Mouse (Mus musculus) kidney, adult 2 months (tissue): ENCODE results near the gene Atxn10. TPM values are rescaled to one million over a fixed set of nuclear protein-coding genes. Genes with fewer than 3 reads are reported as not detected.

Source experiments
- DNase-seq: peaks from one replicate; pipeline ENCODE4 v3.0.0; 2021
- H3K27ac ChIP-seq: fragments of 200-500 bp; 2 replicates; pipeline ENCODE4 v1.5.1; 2012; ENCODE audit warnings: low read depth, low read length, control low read depth, inconsistent platforms; ENCODE audit not compliant: insufficient read depth
- H3K27me3 ChIP-seq: fragments of 200-500 bp; replicated peaks from 2 replicates; pipeline ENCODE4 v1.6.1; 2012; ENCODE audit warnings: mild to moderate bottlenecking, moderate library complexity, low read length, inconsistent platforms; ENCODE audit not compliant: control insufficient read depth, insufficient read depth
- H3K36me3 ChIP-seq: fragments of 200-500 bp; 2 replicates; pipeline ENCODE4 v1.6.1; 2012; ENCODE audit warnings: mild to moderate bottlenecking, moderate library complexity, low read length, inconsistent platforms; ENCODE audit not compliant: control insufficient read depth, insufficient read depth
- H3K4me1 ChIP-seq: fragments of 200-500 bp; 2 replicates; pipeline ENCODE4 v1.6.1; 2011; ENCODE audit warnings: low read length; ENCODE audit not compliant: control insufficient read depth, insufficient read depth
- H3K4me3 ChIP-seq: fragments of 200-500 bp; 2 replicates; pipeline ENCODE4 v1.5.1; 2011; ENCODE audit warnings: mild to moderate bottlenecking, low read depth, low read length, control low read depth; ENCODE audit not compliant: insufficient read depth
- CTCF ChIP-seq: fragments of 200-500 bp; conservative IDR thresholded peaks from 2 replicates; pipeline ENCODE4 v1.5.1; 2011; ENCODE audit warnings: low read depth, mild to moderate bottlenecking, control low read depth, low read length, moderate library complexity, mixed read lengths; ENCODE audit not compliant: insufficient read depth, insufficient read length
- POLR2A ChIP-seq: fragments of 200-500 bp; IDR thresholded peaks from one replicate; pipeline ENCODE4 v1.6.1; 2011; ENCODE audit warnings: low read depth, low read length, control low read depth
- WGBS: fragments of 180-500 bp; shearing (Covaris S2); methylation state at CpG from one replicate; pipeline ENCODE4 v1.1.7; 2018; 5-methylcytosine and 5-hydroxymethylcytosine counted together
- polyA plus RNA-seq: library from polyadenylated mRNA; depleted of rRNA; stranded (reverse); fragments of >200 nt; gene quantifications from 2 replicates; pipeline ENCODE4 v1.2.3, GENCODE M21; 2012

Atxn10 gene
- polyA plus RNA-seq, 1 experiment, result 68.2 TPM

DNA sequence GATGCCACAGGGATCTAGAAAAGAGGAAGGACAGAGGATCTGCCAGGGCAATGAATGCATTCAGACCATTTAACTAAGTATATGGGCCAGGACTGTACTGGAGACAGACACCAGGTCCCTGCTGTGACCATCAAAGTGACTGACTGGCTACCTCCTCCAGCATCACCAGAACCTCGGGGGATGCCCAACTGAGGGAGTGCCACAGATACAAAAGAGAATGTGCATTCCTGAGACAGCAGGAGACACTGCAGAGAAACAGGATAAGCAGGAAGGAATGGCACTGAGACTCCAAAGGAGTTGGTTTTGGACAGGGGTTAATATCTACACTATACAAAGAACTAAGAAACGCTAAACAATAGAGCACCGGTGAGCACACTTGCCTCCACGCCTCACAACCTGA is 32.8 kb upstream of the Atxn10 start:
- no peak for TF ChIP-seq POLR2A
- no peak for TF ChIP-seq CTCF
- Histone ChIP-seq H3K4me3 (no peak overlapping the region), H3K27me3 (no peaks in the 10 kb centered on the region), H3K36me3 (no peaks in the 10 kb centered on the region), H3K27ac (no peak overlapping the region), H3K4me1 (0 out of 2 replicates have a peak, but pooled peaks cover 1% of the 10 kb centered on the region)
- no peak for DNase-seq
- WGBS, result 82% methylated on average over 4 of the region's 4 CpGs

DNA sequence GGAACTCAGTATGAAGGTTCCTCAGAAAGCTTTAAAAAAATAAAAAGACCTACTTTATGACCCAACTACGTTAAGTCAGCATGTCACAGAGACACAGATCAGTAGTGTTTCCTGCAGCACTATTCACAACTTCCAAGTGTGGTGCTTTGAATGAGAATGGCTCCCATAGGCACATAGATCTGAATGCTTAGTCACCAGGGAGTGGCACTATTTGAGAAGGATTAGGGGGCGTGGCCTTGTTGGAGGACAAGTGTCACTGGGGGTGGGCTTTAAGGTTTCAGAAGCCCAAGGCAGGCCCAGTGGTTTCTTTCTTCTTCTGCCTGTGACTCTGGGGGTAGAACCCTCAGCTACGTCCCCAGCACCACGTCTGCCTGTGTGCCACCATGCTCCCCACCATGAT is 32.1 kb upstream of the Atxn10 start:
- TF ChIP-seq CTCF, result no peak
- no peak for TF ChIP-seq POLR2A

DNA sequence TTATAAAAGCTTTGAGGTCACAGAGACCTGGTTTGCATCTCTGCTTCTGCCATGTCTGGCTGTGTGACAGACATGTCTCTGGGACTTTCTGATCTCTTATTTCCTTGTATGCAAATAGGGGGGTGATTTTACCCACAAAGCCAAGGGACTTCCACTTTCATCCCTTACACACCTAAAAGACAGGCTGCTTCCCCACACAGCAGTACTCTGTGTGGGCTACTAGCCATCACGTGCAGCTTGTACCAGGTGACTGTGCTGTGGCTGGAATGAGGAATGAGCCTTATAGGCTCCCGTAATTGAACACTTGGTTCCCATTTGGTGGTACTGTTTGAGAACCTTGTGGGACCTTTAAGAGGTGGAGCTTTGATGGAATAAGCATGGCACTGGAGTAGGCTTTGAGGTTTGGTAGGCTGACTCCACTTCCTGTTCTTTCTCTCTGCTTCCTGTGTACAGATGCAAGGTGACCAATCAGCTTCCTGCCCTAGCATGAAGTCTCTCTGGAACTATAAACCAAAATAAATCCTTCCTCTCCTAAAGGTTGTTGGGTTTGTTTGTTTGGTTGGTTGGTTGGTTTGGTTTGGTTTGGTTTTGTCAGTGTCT is 28.9 kb upstream of the Atxn10 start:
- 95% methylated on average over 2 of the region's 2 CpGs for WGBS
- TF ChIP-seq CTCF, result no peak
- no peak for TF ChIP-seq POLR2A

More for the DNA sequence above, 32.1 kb upstream of the Atxn10 start:
- DNase-seq, result no peak
- no peaks in the 10 kb centered on the region for H3K4me1 ChIP-seq
- no peaks in the 10 kb centered on the region for H3K36me3 ChIP-seq
- WGBS, result 91% methylated on average over 4 of the region's 4 CpGs
- no peak overlapping the region for H3K27ac ChIP-seq
- H3K4me3 ChIP-seq, result no peak overlapping the region
- H3K27me3 ChIP-seq, result no peaks in the 10 kb centered on the region

DNA sequence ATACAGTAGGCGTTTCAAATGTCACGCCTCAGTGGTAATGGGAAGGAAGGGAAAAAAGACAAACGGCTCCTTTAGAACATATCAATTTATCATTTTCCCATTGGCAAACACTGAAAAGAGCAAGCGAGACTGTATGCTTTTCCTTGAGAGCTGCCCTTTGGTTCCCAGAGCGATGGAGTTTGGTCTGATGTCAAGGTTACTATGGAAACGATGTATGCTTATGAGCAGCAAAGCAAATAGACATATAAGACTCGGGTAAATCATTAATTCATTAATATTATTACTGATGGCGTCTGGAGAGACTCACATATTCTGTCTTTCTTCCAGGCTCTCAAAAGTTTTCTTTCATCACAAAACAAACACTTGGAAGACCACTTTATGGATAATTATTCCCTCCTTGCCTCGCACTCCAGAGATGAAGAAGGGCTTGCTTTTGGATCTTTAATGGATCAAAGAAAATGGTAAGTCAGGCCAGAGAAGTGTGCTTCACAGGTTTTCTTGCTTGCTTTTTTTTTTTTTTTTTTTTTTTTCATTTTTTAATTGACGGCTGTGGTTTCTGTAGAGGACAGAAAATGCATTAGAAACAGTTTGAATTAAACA is 24.9 kb upstream of the Atxn10 start:
- Histone ChIP-seq H3K4me3 (no peak overlapping the region), H3K27me3 (no peaks in the 10 kb centered on the region), H3K4me1 (no peaks in the 10 kb centered on the region), H3K36me3 (no peaks in the 10 kb centered on the region), H3K27ac (no peak overlapping the region)
- TF ChIP-seq CTCF (no peak), POLR2A (no peak)
- WGBS, result 65% methylated on average over 10 of the region's 10 CpGs
- DNase-seq, result no peak

More for the DNA sequence above, 28.9 kb upstream of the Atxn10 start:
- no peaks in the 10 kb centered on the region for H3K4me1 ChIP-seq
- H3K27ac ChIP-seq, result no peak overlapping the region
- no peaks in the 10 kb centered on the region for H3K36me3 ChIP-seq
- DNase-seq, result no peak
- H3K27me3 ChIP-seq, result no peaks in the 10 kb centered on the region
- H3K4me3 ChIP-seq, result no peak overlapping the region

DNA sequence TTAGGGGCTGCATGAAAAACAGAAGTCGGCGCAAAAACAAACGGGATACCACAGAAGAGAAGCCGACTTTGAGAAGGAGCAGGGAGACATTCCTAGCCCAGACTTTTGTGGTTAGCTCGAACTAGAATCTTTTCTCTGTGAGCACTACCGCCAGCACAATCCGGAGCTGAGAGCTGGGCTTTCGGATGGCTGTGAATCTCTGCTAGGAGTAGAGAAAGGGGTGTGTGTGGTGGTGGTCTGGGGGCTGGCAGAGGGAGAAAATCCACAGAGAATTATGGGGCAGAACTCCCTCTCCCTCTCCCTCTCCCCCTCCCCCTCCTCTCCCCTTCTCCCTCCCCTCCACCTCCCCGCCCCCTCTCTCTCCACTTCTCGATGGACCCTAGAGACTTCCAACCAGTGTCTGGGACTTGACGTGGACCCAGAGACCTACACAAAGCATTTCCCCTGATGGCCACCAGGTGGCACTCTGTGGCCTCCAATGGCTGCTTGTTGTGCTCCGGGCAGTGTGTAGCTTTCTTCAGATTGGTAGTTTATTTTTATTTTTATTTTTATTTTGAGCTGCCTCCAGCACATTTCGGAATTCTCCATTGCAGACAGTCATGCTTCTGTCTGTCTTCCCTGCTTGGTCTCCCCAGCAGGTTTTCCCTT is 20.5 kb upstream of the Atxn10 start:
- no peaks in the 10 kb centered on the region for H3K36me3 ChIP-seq
- DNase-seq, result peak; percentile 78
- H3K4me3 ChIP-seq, result no peak overlapping the region
- H3K27me3 ChIP-seq, result no peaks in the 10 kb centered on the region
- no peak overlapping the region for H3K27ac ChIP-seq
- 43% methylated on average over 12 of the region's 13 CpGs for WGBS
- no peaks in the 10 kb centered on the region for H3K4me1 ChIP-seq
- TF ChIP-seq CTCF (peak; percentile 92), POLR2A (no peak)

DNA sequence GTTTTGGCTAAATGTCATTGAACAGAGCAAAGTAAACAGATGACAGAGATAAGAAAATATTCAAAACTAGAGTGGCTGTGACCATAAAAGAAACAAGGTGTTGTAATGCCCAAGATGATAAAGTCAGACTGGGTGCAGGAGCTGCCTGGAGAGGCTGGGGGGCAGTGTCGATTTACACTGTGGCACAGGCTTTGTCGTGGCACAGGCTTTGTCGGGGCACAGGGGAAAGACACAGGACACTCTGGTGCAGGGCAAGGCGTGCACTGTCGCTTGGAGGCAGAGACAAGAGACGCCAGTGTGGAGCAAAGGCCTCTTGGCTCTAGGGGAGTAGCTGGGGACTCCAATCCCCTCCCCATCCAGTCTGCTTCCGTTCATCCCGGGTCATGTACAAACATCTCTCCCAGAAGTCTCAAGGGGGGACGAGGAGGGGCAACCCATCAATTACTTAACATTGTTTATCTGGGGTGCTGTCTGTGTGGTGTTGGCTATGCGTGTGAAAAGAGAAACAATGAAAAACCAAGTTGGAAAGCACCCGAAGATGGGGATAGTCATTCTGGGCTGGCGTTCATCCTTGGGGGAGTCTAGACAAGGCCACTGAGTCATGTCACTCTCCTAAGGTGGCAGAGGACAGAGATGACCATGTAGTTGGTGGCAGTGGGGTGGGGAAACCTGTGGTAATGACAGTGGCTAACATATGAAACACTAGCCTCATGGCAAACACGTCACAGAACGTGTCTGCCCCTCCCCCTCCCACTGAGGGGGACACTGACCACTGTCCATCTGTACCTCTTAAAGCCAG is 19.5 kb upstream of the Atxn10 start:
- WGBS, result 46% methylated on average over 14 of the region's 14 CpGs
- TF ChIP-seq POLR2A (no peak), CTCF (no peak)

More for the DNA sequence above, 19.5 kb upstream of the Atxn10 start:
- H3K27ac ChIP-seq, result no peak overlapping the region
- no peak for DNase-seq
- no peak overlapping the region for H3K4me3 ChIP-seq
- H3K4me1 ChIP-seq, result no peaks in the 10 kb centered on the region
- no peaks in the 10 kb centered on the region for H3K27me3 ChIP-seq
- no peaks in the 10 kb centered on the region for H3K36me3 ChIP-seq
